Mouse (Mus musculus): Measurements from ENCODE around the gene Dip2a. TPM values are rescaled to one million over a fixed set of nuclear protein-coding genes. Genes with fewer than 3 reads are reported as not detected.

Gene Dip2a
- polyA plus RNA-seq, 1 experiment, result 12.5 TPM

DNA sequence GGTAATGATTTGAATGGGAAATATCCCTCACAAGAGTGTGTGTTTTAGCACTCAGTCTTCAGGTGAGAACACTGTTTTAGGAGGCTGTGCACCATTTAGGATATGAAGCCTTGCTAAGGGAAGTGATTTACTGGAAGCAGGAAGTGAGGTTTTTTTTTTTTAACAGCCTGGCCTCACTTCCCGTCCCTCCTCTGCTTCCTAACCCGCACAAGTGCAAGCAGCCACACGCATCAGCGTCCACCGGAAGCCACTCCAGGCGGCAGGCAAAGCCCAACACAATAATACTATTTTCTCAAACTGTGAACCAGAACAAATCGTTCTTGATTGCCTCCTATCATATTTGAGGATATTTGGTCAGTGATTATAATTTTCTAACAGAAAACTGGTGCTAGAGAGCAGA, 6.9 kb upstream of the Dip2a start:
- Histone ChIP-seq H3K4me3 (ENCODE audit: low read depth, low read length) (no peak overlapping the region), H3K36me3 (ENCODE audit: control insufficient read depth, insufficient read depth, low read length, poor library complexity, severe bottlenecking) (peaks cover 40% of the 10 kb centered on the region), H3K9ac (ENCODE audit: low read depth, poor library complexity, severe bottlenecking) (no peak overlapping the region), H3K4me1 (ENCODE audit: control insufficient read depth, insufficient read depth, low read length) (no peaks in the 10 kb centered on the region), H3K27me3 (ENCODE audit: control insufficient read depth, insufficient read depth, low read length, poor library complexity, severe bottlenecking) (no peaks in the 10 kb centered on the region), H3K9me3 (replicated peaks; ENCODE audit: control insufficient read depth, insufficient read depth, low read length, poor library complexity, severe bottlenecking) (no peaks in the 10 kb centered on the region), H3K27ac (ENCODE audit: insufficient read depth, low read length) (no peak overlapping the region)
- TF ChIP-seq CTCF (IDR thresholded peaks at IDR 0.05; ENCODE audit: low read depth, low read length) (no peak), EP300 (IDR thresholded peaks at IDR 0.05; ENCODE audit: insufficient read depth, low read depth, low read length) (no peak), POLR2A (IDR thresholded peaks at IDR 0.05; ENCODE audit: insufficient read depth, low read length) (no peak)

DNA sequence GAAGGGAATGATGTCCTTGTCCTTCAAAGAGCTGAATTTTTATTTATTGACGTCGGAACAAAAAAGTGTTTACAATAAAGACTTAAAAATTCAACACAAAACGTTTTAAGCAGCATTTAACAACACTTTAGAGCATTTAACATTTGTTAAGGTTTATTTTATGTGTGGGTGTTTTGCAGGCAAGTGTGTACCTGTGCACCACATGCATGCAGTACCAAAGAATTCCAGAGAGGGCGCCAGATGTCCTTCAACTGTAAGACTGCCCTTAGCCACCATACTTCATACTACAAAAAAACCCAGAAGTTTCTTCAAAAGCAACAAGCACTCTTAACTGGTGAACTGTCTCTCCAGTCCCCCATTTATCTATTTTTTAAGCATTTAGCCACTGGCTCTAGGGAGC, 1.5 kb upstream of the Dip2a start:
- H3K27ac ChIP-seq (ENCODE audit: insufficient read depth, low read length), result no peak overlapping the region
- peaks cover 2% of the 10 kb centered on the region for H3K4me1 ChIP-seq (ENCODE audit: control insufficient read depth, insufficient read depth, low read length)
- H3K9me3 ChIP-seq (replicated peaks; ENCODE audit: control insufficient read depth, insufficient read depth, low read length, poor library complexity, severe bottlenecking), result no peaks in the 10 kb centered on the region
- H3K36me3 ChIP-seq (ENCODE audit: control insufficient read depth, insufficient read depth, low read length, poor library complexity, severe bottlenecking), result peaks cover 11% of the 10 kb centered on the region
- TF ChIP-seq CTCF (IDR thresholded peaks at IDR 0.05; ENCODE audit: low read depth, low read length) (peak; percentile 29), POLR2A (IDR thresholded peaks at IDR 0.05; ENCODE audit: insufficient read depth, low read length) (no peak), EP300 (IDR thresholded peaks at IDR 0.05; ENCODE audit: insufficient read depth, low read depth, low read length) (no peak)
- no peaks in the 10 kb centered on the region for H3K27me3 ChIP-seq (ENCODE audit: control insufficient read depth, insufficient read depth, low read length, poor library complexity, severe bottlenecking)
- no peak overlapping the region for H3K9ac ChIP-seq (ENCODE audit: low read depth, poor library complexity, severe bottlenecking)
- H3K4me3 ChIP-seq (ENCODE audit: low read depth, low read length), result no peak overlapping the region

DNA sequence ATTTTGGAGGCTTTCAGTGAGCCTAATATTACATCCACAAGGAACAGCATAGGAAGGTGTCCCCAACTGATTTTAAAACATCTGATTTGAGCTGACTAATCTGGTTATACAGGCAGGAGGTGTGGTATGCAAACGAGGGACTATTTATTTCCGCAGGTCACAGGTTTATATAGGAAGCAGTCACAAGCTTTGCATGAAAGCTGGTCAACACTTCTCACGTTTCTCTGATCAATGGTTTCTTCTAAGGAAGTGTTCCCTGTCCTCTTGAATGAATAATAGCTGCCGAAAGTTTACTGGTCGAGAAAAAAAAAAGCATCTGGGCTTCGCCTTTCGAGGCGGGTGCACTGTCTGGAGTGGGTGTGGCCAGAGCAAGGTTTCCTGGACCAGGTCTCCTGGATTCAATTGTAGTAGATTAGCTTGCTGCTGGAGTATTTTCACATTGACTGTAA, 976 bp upstream of the Dip2a start:
- Histone ChIP-seq H3K4me3 (ENCODE audit: low read depth, low read length) (no peak overlapping the region), H3K9ac (ENCODE audit: low read depth, poor library complexity, severe bottlenecking) (no peak overlapping the region), H3K27ac (ENCODE audit: insufficient read depth, low read length) (no peak overlapping the region), H3K9me3 (replicated peaks; ENCODE audit: control insufficient read depth, insufficient read depth, low read length, poor library complexity, severe bottlenecking) (no peaks in the 10 kb centered on the region), H3K36me3 (ENCODE audit: control insufficient read depth, insufficient read depth, low read length, poor library complexity, severe bottlenecking) (peaks cover 7% of the 10 kb centered on the region), H3K4me1 (ENCODE audit: control insufficient read depth, insufficient read depth, low read length) (peaks cover 2% of the 10 kb centered on the region), H3K27me3 (ENCODE audit: control insufficient read depth, insufficient read depth, low read length, poor library complexity, severe bottlenecking) (no peaks in the 10 kb centered on the region)
- TF ChIP-seq POLR2A (IDR thresholded peaks at IDR 0.05; ENCODE audit: insufficient read depth, low read length), result no peak

DNA sequence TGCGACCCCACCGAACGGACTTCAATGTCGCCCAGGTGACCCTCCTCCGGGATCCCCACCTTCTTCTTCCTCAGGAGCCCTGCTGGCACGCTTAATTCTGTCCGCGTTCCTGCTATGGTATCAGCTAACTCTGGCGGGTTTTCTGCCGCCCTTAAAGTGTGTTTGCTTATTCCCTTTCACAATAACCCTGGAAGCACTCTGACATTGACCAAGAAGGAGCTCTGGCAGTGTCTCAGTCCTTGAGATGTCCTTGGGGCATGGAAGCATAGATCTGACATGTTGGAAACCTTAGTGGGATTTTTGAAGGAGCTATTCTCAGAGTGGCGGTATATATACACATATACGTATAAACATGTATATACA, 430 bp upstream of the Dip2a start:
- no peaks in the 10 kb centered on the region for H3K9me3 ChIP-seq (replicated peaks; ENCODE audit: control insufficient read depth, insufficient read depth, low read length, poor library complexity, severe bottlenecking)
- H3K9ac ChIP-seq (ENCODE audit: low read depth, poor library complexity, severe bottlenecking), result peak overlapping the region; percentile 84
- H3K27ac ChIP-seq (ENCODE audit: insufficient read depth, low read length), result no peak overlapping the region
- TF ChIP-seq POLR2A (IDR thresholded peaks at IDR 0.05; ENCODE audit: insufficient read depth, low read length), result no peak
- TF ChIP-seq EP300 (IDR thresholded peaks at IDR 0.05; ENCODE audit: insufficient read depth, low read depth, low read length), result no peak
- no peak for TF ChIP-seq CTCF (IDR thresholded peaks at IDR 0.05; ENCODE audit: low read depth, low read length)
- no peaks in the 10 kb centered on the region for H3K27me3 ChIP-seq (ENCODE audit: control insufficient read depth, insufficient read depth, low read length, poor library complexity, severe bottlenecking)
- H3K4me1 ChIP-seq (ENCODE audit: control insufficient read depth, insufficient read depth, low read length), result peaks cover 2% of the 10 kb centered on the region
- H3K36me3 ChIP-seq (ENCODE audit: control insufficient read depth, insufficient read depth, low read length, poor library complexity, severe bottlenecking), result peaks cover 2% of the 10 kb centered on the region
- H3K4me3 ChIP-seq (ENCODE audit: low read depth, low read length), result peak overlapping the region; percentile 95

DNA sequence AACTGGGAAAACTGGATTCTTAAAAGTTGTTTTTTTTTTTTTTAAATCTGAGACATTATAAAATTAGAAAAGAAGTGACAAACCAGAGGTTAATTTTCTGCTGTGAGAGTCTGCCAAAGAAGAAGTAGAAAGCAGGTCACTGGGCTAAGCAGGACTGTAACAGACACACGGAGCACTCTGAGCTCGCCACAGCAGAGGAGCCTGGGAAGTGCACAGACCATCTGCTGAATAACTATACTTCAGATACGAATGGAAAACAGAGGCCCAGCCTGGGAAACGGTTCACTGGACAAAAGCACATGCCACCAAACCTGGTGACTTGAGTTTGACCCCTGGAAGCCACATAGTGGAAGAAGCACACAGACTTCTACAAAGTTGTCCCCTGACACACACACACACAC, 10.7 kb downstream of the Dip2a start:
- Histone ChIP-seq H3K27ac (ENCODE audit: insufficient read depth, low read length) (no peak overlapping the region), H3K9ac (ENCODE audit: low read depth, poor library complexity, severe bottlenecking) (no peak overlapping the region), H3K9me3 (replicated peaks; ENCODE audit: control insufficient read depth, insufficient read depth, low read length, poor library complexity, severe bottlenecking) (no peaks in the 10 kb centered on the region), H3K27me3 (ENCODE audit: control insufficient read depth, insufficient read depth, low read length, poor library complexity, severe bottlenecking) (no peaks in the 10 kb centered on the region), H3K36me3 (ENCODE audit: control insufficient read depth, insufficient read depth, low read length, poor library complexity, severe bottlenecking) (no peaks in the 10 kb centered on the region), H3K4me1 (ENCODE audit: control insufficient read depth, insufficient read depth, low read length) (no peaks in the 10 kb centered on the region), H3K4me3 (ENCODE audit: low read depth, low read length) (no peak overlapping the region)
- no peak for TF ChIP-seq EP300 (IDR thresholded peaks at IDR 0.05; ENCODE audit: insufficient read depth, low read depth, low read length)
- no peak for TF ChIP-seq POLR2A (IDR thresholded peaks at IDR 0.05; ENCODE audit: insufficient read depth, low read length)
- no peak for TF ChIP-seq CTCF (IDR thresholded peaks at IDR 0.05; ENCODE audit: low read depth, low read length)

DNA sequence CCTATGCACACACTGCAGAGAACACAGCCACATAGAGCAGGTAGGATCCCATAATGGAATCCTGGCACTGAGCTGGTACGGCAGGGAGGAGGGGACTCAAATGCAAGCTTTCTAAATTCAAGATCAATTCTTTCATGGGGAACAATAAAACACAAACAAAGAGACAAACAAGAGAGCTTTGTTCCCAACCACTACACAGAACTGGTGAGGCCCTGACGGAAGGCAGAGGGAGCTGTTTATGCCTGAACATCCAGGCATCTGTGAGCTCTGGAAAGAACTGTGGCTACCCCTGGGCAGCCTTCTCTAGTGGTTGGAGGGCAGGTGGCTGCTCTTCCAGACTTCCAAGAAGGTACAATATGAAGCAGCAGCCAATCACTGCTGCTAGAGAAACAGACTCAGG, 13.1 kb downstream of the Dip2a start:
- no peak for TF ChIP-seq CTCF (IDR thresholded peaks at IDR 0.05; ENCODE audit: low read depth, low read length)
- TF ChIP-seq POLR2A (IDR thresholded peaks at IDR 0.05; ENCODE audit: insufficient read depth, low read length), result no peak
- no peak for TF ChIP-seq EP300 (IDR thresholded peaks at IDR 0.05; ENCODE audit: insufficient read depth, low read depth, low read length)
- Histone ChIP-seq H3K9ac (ENCODE audit: low read depth, poor library complexity, severe bottlenecking) (no peak overlapping the region), H3K4me3 (ENCODE audit: low read depth, low read length) (no peak overlapping the region), H3K27ac (ENCODE audit: insufficient read depth, low read length) (no peak overlapping the region), H3K9me3 (replicated peaks; ENCODE audit: control insufficient read depth, insufficient read depth, low read length, poor library complexity, severe bottlenecking) (no peaks in the 10 kb centered on the region), H3K4me1 (ENCODE audit: control insufficient read depth, insufficient read depth, low read length) (no peaks in the 10 kb centered on the region), H3K27me3 (ENCODE audit: control insufficient read depth, insufficient read depth, low read length, poor library complexity, severe bottlenecking) (no peaks in the 10 kb centered on the region), H3K36me3 (ENCODE audit: control insufficient read depth, insufficient read depth, low read length, poor library complexity, severe bottlenecking) (no peaks in the 10 kb centered on the region)

All from ES-Bruce4 (cell line).